Mouse (Mus musculus) hindbrain, embryonic 14.5 days (tissue): ENCODE measurements around the gene Paqr5. TPM values are rescaled to one million over a fixed set of nuclear protein-coding genes. Genes with fewer than 3 reads are reported as not detected.

Source experiments
- ATAC-seq: fragments of 200-750 bp; cut with Nextera tagmentation; 2 replicates; pipeline ENCODE4 v1.8.0; 2017; ENCODE audit warnings: moderate number of reproducible peaks, mild to moderate bottlenecking, moderate TSS enrichment, moderate library complexity; ENCODE audit not compliant: low FRiP score
- DNase-seq: peaks from one replicate; pipeline ENCODE4 v3.0.0-alpha.2; 2015; ENCODE audit warnings: low spot score
- H3K27ac ChIP-seq: fragments of 300-500 bp; sonication (generic); 2 replicates; pipeline ENCODE4 v1.5.1; 2014; ENCODE audit warnings: mild to moderate bottlenecking, moderate library complexity
- H3K27me3 ChIP-seq: fragments of 300-500 bp; sonication (generic); 2 replicates; pipeline ENCODE4 v1.6.1; 2014; ENCODE audit warnings: mild to moderate bottlenecking, low read length, mixed read lengths; ENCODE audit not compliant: control insufficient read depth, insufficient read depth
- H3K36me3 ChIP-seq: fragments of 300-500 bp; sonication (generic); replicated peaks from 2 replicates; pipeline ENCODE4 v1.6.1; 2014; ENCODE audit not compliant: control insufficient read depth, insufficient read depth
- H3K4me1 ChIP-seq: fragments of 300-500 bp; sonication (generic); replicated peaks from 2 replicates; pipeline ENCODE4 v1.6.1; 2014; ENCODE audit warnings: antibody characterized with exemption, low read length, mixed read lengths; ENCODE audit not compliant: control insufficient read depth, insufficient read depth
- H3K4me2 ChIP-seq: fragments of 300-500 bp; sonication (generic); replicated peaks from 2 replicates; pipeline ENCODE4 v1.6.1; 2014; ENCODE audit warnings: mild to moderate bottlenecking, moderate library complexity
- H3K4me3 ChIP-seq: fragments of 300-500 bp; sonication (generic); replicated peaks from 2 replicates; pipeline ENCODE4 v1.5.1; 2014; ENCODE audit warnings: mild to moderate bottlenecking, low read length
- H3K9ac ChIP-seq: fragments of 300-500 bp; sonication (generic); 2 replicates; pipeline ENCODE4 v1.6.1; 2014
- H3K9me3 ChIP-seq: fragments of 300-500 bp; sonication (generic); 2 replicates; pipeline ENCODE4 v1.6.1; 2016; ENCODE audit warnings: low read length; ENCODE audit not compliant: control insufficient read depth
- WGBS: fragments of 180-500 bp; shearing (Covaris S2); extraction: QIAGEN DNeasy Blood & Tissue Kit; methylation state at CpG from one replicate; pipeline ENCODE4 v1.1.7; 2014; 5-methylcytosine and 5-hydroxymethylcytosine counted together
- polyA plus RNA-seq: library from polyadenylated mRNA; unstranded; fragments of >200 nt; fragmentation: Nextera tagmentation; extraction: Ambion mirVana; gene quantifications from 2 replicates; pipeline ENCODE4 v1.2.1, GENCODE M21; 2014

Paqr5 gene
- polyA plus RNA-seq, 1 experiment from 2014 or later, result 0.36 TPM

GRCm38 (mm10) chr9:61971045-61971444, 55.6 kb downstream of the Paqr5 start:
- Histone ChIP-seq H3K36me3 (no peaks in the 10 kb centered on the region), H3K9me3 (no peaks in the 10 kb centered on the region), H3K4me2 (no peak overlapping the region), H3K4me1 (no peaks in the 10 kb centered on the region), H3K27ac (no peak overlapping the region), H3K9ac (no peak overlapping the region), H3K4me3 (no peak overlapping the region), H3K27me3 (no peaks in the 10 kb centered on the region)
- DNase-seq, result no peak
- 78% methylated on average over 3 of the region's 3 CpGs for WGBS
- ATAC-seq, result no peak

DNA sequence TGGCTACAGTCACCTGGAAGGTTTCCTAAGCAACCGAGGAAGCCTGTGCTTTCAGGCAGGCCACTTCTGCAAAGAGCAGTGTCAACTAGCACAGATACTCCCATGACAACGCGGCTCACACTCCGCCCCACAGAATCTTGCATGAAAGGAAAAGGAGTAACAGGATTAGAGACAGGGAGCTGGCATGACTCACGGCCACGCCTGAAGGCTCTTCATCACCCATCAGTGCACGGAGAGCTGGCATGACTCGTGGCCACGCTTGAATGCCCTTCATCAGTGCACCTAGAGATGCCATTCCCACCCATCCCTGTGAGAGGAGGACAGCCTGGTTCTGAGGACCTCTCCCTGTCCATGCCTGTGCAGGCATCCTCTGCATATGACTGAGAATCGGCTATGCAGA, 59.3 kb downstream of the Paqr5 start:
- no peaks in the 10 kb centered on the region for H3K4me1 ChIP-seq
- H3K27me3 ChIP-seq, result no peaks in the 10 kb centered on the region
- no peak overlapping the region for H3K4me2 ChIP-seq
- DNase-seq, result no peak
- WGBS, result 78% methylated on average over 10 of the region's 10 CpGs
- no peaks in the 10 kb centered on the region for H3K36me3 ChIP-seq
- H3K9me3 ChIP-seq, result no peaks in the 10 kb centered on the region
- H3K27ac ChIP-seq, result no peak overlapping the region
- no peak overlapping the region for H3K9ac ChIP-seq
- ATAC-seq, result no peak
- no peak overlapping the region for H3K4me3 ChIP-seq

GRCm38 (mm10) chr9:61965987-61966386, 60.7 kb downstream of the Paqr5 start:
- Histone ChIP-seq H3K27me3 (no peaks in the 10 kb centered on the region), H3K27ac (no peak overlapping the region), H3K4me1 (no peaks in the 10 kb centered on the region), H3K4me3 (no peak overlapping the region), H3K4me2 (no peak overlapping the region), H3K9ac (no peak overlapping the region), H3K9me3 (no peaks in the 10 kb centered on the region), H3K36me3 (no peaks in the 10 kb centered on the region)
- DNase-seq (no peak), ATAC-seq (no peak)
- WGBS, result 88% methylated on average over 5 of the region's 7 CpGs

GRCm38 (mm10) chr9:61965411-61965930, 61.2 kb downstream of the Paqr5 start:
- Histone ChIP-seq H3K27me3 (no peaks in the 10 kb centered on the region), H3K36me3 (no peaks in the 10 kb centered on the region), H3K4me1 (no peaks in the 10 kb centered on the region), H3K9me3 (no peaks in the 10 kb centered on the region), H3K4me2 (no peak overlapping the region), H3K9ac (no peak overlapping the region), H3K27ac (no peak overlapping the region), H3K4me3 (no peak overlapping the region)
- 45% methylated on average over 4 of the region's 4 CpGs for WGBS
- no peak for ATAC-seq
- DNase-seq, result peak; percentile 88

GRCm38 (mm10) chr9:61963356-61963755, 63.3 kb downstream of the Paqr5 start:
- H3K4me1 ChIP-seq, result no peaks in the 10 kb centered on the region
- ATAC-seq (no peak), DNase-seq (no peak)
- H3K4me3 ChIP-seq, result no peak overlapping the region
- H3K4me2 ChIP-seq, result no peak overlapping the region
- no peak overlapping the region for H3K9ac ChIP-seq
- no peaks in the 10 kb centered on the region for H3K9me3 ChIP-seq
- H3K36me3 ChIP-seq, result no peaks in the 10 kb centered on the region
- no peaks in the 10 kb centered on the region for H3K27me3 ChIP-seq
- H3K27ac ChIP-seq, result no peak overlapping the region
- WGBS, result 73% methylated on average over 6 of the region's 6 CpGs

GRCm38 (mm10) chr9:61961181-61961580, 65.5 kb downstream of the Paqr5 start:
- DNase-seq (no peak), ATAC-seq (no peak)
- Histone ChIP-seq H3K27ac (no peak overlapping the region), H3K36me3 (no peaks in the 10 kb centered on the region), H3K4me2 (no peak overlapping the region), H3K4me1 (no peaks in the 10 kb centered on the region), H3K9me3 (no peaks in the 10 kb centered on the region), H3K4me3 (no peak overlapping the region), H3K27me3 (no peaks in the 10 kb centered on the region), H3K9ac (no peak overlapping the region)
- WGBS, result 94% methylated on average over 4 of the region's 4 CpGs

DNA sequence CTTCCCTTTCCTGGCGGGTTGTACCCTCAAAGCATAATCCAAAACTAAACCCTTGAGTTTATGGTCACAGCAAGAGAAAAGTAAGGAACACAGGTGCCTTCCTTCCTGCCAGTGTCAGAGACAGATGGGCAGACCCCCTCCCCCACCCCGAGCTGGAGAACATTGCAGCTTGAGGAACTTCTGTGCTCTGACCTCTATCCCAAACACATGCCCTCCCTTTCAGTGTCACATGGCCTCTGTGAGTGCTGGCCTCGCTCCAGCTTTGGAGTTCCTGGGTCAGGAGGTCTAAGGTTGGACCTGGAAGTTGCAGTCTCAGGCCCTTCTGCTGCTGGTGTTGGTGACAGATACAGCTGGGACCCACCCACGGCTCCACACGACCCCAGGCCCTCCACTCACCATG, 65.9 kb downstream of the Paqr5 start:
- WGBS, result 72% methylated on average over 5 of the region's 5 CpGs
- no peaks in the 10 kb centered on the region for H3K4me1 ChIP-seq
- H3K9me3 ChIP-seq, result no peaks in the 10 kb centered on the region
- H3K4me3 ChIP-seq, result no peak overlapping the region
- ATAC-seq (no peak), DNase-seq (no peak)
- H3K27ac ChIP-seq, result no peak overlapping the region
- H3K9ac ChIP-seq, result no peak overlapping the region
- no peak overlapping the region for H3K4me2 ChIP-seq
- H3K27me3 ChIP-seq, result no peaks in the 10 kb centered on the region
- H3K36me3 ChIP-seq, result no peaks in the 10 kb centered on the region

DNA sequence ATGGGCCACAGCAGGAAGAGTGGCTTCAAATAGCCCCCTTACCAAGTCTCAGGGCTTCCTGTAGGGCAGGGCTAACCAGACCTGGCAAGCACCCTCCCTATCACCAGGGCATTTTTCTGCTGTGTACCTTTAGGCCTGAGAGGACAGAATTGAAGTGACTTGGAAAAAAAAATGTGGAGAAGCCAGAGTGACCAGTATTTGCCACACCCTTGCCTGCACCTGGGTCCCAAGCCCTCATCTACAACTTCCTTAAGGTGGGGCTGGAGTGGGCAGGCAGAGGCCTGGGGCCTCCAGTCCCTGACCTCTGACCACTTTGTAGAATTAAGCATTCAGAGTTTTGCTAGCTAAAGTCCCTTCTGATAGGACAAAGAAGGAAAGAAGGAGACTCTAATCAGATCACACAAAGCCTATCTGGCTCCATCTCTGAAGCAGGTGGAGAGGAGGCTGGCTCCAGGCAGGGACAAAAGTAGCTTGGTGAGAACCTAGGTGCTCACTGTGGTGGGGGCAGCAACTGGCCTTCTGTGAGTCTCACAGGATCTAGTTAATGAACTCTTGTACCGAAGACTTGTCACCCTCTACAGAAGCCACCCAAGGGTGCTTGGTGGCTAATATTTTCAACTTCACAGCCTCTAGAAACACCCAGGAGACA, 66.6 kb downstream of the Paqr5 start:
- H3K9me3 ChIP-seq, result no peaks in the 10 kb centered on the region
- H3K27me3 ChIP-seq, result no peaks in the 10 kb centered on the region
- 83% methylated on average over 1 of the region's 1 CpGs for WGBS
- ATAC-seq (no peak), DNase-seq (no peak)
- H3K9ac ChIP-seq, result no peak overlapping the region
- no peak overlapping the region for H3K4me3 ChIP-seq
- H3K36me3 ChIP-seq, result no peaks in the 10 kb centered on the region
- no peak overlapping the region for H3K4me2 ChIP-seq
- no peak overlapping the region for H3K27ac ChIP-seq
- H3K4me1 ChIP-seq, result no peaks in the 10 kb centered on the region

- no peaks in the 10 kb centered on the region for H3K9me3 ChIP-seq
- H3K4me2 ChIP-seq, result no peak overlapping the region
- no peak overlapping the region for H3K27ac ChIP-seq
- H3K36me3 ChIP-seq, result no peaks in the 10 kb centered on the region
- H3K4me1 ChIP-seq, result no peaks in the 10 kb centered on the region
- no peak for DNase-seq
- ATAC-seq, result no peak
- no peak overlapping the region for H3K4me3 ChIP-seq
- H3K9ac ChIP-seq, result no peak overlapping the region
- no peaks in the 10 kb centered on the region for H3K27me3 ChIP-seq
Measured at GRCm38 (mm10) chr9:61954707-61955106, 71.9 kb downstream of the Paqr5 start.

GRCm38 (mm10) chr9:61952241-61952640, 74.4 kb downstream of the Paqr5 start:
- Histone ChIP-seq H3K4me1 (0 out of 2 replicates have a peak, but pooled peaks cover 7% of the 10 kb centered on the region), H3K27me3 (no peaks in the 10 kb centered on the region), H3K9ac (no peak overlapping the region), H3K9me3 (no peaks in the 10 kb centered on the region), H3K27ac (no peak overlapping the region), H3K4me2 (no peak overlapping the region), H3K36me3 (no peaks in the 10 kb centered on the region), H3K4me3 (no peak overlapping the region)
- WGBS, result 54% methylated on average over 7 of the region's 7 CpGs
- no peak for DNase-seq
- ATAC-seq, result no peak
